Mouse (Mus musculus) layer of hippocampus, adult 11-12 months (tissue): ENCODE measurements around the gene Cdx2.

Experiments
- DNase-seq: peaks from one replicate; pipeline ENCODE4 v3.0.0; 2022; ENCODE audit warnings: low spot score

The Cdx2 gene

GRCm38 (mm10) chr5:147292506-147293120, 14.5 kb downstream of the Cdx2 start:
- no peak for DNase-seq

GRCm38 (mm10) chr5:147291764-147292505, 15.1 kb downstream of the Cdx2 start:
- DNase-seq, result no peak

DNA sequence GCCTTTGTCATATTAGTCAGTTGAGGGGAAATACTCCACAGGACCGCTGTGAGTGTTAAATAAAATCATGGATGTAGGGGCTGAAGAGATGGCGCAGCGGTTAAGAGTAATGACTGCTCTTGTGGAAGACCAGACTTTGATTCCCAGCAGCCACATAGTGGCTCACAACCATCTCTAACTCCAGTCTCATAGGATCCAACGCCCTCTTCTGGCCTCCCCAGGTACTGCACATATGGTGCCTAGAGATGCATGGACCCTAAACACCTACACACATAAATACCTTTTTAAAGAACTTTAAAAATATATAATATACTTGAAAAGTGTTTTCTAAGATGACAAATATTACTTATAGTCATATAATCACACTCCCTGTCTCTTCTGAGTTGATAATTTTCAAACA, 22.7 kb downstream of the Cdx2 start:
- no peak for DNase-seq

DNA sequence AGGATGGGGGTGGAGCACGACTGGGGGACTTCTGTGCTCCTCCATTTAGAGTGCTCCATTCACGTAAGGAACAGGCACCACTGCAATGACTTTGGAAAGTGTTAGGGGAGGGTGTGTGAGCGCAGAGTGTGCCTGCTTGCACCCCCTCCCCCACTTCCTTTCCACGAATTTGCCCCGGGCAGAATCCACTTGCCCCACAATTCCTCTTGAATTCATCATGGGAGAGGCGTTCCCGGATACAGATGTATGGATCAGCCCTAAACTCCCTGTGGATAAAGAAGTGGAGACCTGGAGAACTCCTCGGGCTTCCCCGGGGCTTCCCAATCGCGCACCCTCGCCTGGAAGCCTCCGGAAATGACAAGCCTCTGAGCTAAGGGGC, 29.5 kb downstream of the Cdx2 start:
- no peak for DNase-seq

DNA sequence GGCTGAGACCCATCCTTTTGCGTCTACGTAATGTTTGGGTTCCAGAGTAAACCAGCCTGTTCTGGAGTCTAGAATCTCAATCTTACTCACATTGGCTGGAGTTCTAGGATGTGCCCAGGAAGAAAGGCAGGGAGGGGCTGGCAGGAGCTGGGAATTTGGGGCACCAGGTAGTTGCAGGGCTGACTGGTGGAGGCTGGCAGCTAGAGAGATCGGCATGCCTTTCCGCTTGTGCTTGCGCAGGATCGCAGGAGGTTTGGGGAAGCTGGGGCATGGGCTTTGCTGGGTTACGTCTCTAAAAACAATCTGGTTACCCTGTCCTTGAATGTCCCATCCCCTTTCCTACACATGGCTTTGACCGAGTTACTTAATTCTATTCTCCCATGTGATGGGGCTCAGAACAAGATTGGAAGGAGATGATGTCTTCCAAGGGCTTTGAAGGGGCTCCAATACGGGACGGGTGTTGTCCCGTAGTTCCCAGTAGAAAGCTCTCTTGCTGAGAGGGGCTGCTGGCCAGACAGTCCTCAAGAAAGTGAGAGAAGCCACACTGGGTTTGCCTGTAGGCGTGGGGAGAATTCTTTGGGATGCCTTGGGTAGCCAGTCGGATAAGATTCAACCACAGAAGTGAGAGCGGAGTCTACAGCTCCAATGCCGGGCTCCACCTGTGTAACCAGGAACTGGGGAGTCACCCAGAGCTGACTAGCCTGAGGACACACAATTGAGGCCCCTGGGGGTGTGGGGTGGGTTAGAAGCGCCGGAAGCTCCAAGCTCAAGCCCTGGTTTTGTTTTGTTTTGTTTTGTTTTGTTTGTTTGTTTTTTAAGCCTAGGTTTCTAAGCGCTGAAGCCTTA, 30.1 kb downstream of the Cdx2 start:
- no peak for DNase-seq

- no peak for DNase-seq
Observed at GRCm38 (mm10) chr5:147275761-147276160, 31.3 kb downstream of the Cdx2 start.

DNA sequence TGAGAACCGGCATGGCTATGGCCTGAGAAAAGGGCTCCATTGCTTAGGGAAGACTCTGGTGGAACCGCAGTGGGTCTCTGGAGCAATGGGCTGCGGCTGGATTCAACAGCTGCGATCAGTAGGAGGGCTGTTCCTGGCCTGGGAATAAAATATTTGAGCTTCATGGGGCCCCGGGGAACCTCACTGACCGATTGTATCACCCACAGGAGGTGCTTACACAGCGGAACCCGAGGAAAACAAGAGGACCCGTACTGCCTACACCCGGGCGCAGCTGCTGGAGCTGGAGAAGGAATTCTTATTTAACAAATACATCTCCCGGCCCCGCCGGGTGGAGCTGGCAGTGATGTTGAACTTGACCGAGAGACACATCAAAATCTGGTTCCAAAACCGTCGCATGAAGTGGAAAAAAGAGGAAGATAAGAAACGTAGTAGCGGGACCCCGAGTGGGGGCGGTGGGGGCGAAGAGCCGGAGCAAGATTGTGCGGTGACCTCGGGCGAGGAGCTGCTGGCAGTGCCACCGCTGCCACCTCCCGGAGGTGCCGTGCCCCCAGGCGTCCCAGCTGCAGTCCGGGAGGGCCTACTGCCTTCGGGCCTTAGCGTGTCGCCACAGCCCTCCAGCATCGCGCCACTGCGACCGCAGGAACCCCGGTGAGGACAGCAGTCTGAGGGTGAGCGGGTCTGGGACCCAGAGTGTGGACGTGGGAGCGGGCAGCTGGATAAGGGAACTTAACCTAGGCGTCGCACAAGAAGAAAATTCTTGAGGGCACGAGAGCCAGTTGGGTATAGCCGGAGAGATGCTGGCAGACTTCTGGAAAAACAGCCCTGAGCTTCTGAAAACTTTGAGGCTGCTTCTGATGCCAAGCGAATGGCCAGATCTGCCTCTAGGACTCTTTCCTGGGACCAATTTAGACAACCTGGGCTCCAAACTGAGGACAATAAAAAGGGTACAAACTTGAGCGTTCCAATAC, 32.6 kb downstream of the Cdx2 start:
- DNase-seq, result no peak

GRCm38 (mm10) chr5:147272808-147273345, 34.2 kb downstream of the Cdx2 start:
- no peak for DNase-seq

- DNase-seq, result no peak
Observed at GRCm38 (mm10) chr5:147272046-147272807, 34.8 kb downstream of the Cdx2 start.

DNA sequence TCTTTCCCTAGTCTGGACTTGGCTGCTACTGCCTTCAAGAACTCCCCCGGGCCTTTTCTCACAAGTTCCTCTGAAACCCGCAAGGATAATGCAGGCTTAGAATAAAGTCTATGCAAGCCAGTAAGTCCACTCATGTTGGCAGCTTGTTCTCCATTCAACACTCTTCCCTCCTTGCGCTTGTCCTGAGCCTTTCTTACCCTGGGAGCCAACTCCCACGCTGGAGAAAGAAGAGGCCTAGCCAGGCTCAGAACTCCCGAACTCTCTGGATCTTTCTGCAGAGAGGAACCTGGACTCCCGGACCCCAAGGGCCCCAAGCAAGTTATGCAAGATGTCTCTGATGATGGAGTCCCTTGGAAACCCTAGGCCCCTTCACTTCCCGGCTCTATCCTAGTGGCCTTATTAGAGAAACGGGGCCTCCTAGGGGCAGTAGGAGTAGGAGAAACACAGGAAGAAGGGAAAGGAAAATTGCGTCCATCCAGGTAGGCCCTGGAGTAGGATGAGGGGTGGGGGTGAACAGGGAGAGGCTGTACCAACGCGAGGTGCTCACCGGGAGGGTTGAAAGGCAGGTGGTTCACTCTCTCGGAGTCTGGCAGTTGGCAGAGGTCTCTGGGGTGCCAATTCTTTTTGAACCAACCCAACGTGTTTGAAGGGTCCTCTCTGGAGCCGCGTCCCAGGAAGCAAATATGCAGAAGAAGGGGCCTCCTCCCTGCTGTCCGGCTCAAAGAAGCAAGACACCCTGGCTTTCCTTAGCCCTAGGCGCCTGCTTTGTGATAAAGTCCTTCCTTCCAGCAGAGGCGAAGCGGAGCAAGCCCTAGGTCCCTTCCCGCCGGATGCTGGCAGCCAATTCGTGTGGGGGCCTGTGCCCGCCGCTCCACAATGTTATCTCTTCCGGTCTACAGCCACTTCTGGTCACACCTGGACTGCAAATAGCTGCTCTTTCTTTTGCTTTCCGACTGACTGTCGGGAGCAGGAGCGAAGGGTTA, 36.1 kb downstream of the Cdx2 start:
- no peak for DNase-seq

- DNase-seq, result no peak
Observed at GRCm38 (mm10) chr5:147269926-147270672, 37.0 kb downstream of the Cdx2 start, which contains the start of gene Pdx1. TSS of gene Pdx1 (plus strand) at chr5:147269959.

DNA sequence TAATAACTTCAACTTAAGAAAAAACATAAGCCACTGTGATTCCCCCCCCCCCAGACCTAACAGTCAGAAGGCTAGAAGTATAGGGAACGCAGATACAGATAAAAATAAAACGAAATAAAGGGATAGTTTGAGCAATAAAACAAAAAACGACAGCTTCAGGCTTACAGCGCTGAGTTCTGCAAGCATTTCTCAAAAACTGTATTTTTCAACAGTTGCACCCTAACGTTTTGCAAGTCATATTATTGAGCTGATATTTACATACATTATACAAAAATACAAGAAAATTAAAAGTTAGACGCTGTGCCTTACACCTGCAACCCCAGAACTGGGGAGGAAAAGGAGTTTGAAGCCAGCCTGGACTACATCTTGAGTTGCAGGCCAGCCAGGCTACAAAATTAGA, 37.7 kb downstream of the Cdx2 start:
- DNase-seq, result no peak

DNA sequence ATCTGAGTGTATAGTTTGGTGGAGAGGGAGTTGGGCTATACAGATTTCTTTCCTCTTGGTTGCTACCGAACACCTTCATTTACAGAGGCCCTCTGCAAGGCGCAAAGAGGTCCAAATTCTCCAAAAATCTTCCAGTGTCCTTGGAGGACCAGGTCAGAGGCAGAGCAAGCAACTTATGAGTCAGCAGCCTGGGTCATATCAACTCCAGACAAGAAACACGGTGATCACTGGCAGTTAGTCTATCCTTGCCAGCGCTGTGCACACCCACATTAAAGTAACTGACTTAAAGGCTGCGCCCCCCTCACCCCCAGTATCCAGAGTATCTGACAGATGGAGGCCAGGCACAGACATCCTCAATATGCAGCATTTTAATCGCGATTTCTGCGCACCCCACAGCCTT, 38.3 kb downstream of the Cdx2 start:
- no peak for DNase-seq

DNA sequence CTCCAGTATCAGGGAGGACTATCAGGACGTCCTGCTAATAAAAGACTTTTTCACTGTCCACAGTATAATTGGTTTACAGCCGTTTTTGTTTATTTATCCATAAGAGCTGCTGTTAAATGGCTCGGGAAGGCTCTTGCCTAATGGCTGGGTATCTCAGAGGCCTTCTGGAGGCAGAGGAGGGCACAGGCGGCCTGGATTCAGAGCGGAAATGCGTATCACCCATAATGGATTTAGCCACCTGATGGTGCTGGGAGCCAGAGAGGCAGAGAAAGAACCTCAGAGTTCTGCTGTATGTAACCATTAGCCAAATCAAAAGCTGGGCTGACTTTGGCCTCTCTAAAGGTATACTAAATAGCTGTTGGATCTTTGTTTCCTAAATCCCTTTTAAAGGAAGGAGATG, 39.6 kb downstream of the Cdx2 start:
- no peak for DNase-seq

- DNase-seq, result no peak
Observed at GRCm38 (mm10) chr5:147263945-147264344, 43.1 kb downstream of the Cdx2 start.

DNA sequence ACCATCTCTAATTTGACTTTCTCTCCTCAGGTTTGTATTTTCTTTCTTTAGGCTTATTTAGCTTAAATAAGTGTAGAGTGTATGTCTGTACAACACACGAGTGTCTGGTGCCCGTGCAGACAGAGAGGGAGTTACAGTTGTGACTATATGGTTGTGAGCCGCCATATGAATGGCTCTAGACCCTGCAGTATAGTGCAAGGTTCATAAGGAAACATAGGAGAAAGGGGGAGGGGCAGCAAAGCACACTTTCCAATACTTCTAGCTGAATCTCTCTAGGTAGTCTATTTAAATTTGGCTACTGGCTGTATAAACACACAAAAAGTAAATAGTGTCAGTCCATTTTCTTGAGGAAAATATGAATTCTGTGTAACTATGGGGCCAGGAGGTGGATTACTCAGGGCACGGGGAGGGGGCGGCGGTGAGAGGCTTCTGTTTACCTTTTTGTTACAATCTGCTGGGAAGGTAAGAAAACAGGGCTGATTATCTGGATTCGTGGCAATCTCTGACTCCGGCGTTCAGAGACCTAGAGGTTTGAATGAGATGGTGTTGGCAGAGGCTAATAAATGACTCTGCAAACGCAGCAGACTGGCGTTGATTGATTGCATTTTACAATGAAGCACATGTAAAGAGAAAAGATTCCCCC, 45.0 kb downstream of the Cdx2 start:
- no peak for DNase-seq

GRCm38 (mm10) chr5:147260778-147261177, 46.3 kb downstream of the Cdx2 start:
- no peak for DNase-seq

- no peak for DNase-seq
Observed at GRCm38 (mm10) chr5:147260189-147260588, 46.9 kb downstream of the Cdx2 start.
